Mouse (Mus musculus) gastrocnemius, postnatal 4 days (tissue): ENCODE results near the gene Gm9837. TPM values are rescaled to one million over a fixed set of nuclear protein-coding genes. Genes with fewer than 3 reads are reported as not detected.

ENCODE experiments used
- DNase-seq, 2 experiments: peaks; one replicate each; pipeline ENCODE4 v3.0.0; 2021 to 2022; ENCODE audit warnings: low spot score in 2 of 2, mixed read lengths in 2 of 2
- total RNA-seq, 2 experiments: library from RNA; stranded (reverse); gene quantifications; 2 replicates each; pipeline ENCODE4 v1.2.3; 2021

Gene Gm9837
- total RNA-seq, 2 experiments from 2014 or later, result not detected

GRCm38 (mm10) chr11:53489007-53489406, 18.7 kb upstream of the Gm9837 start:
- DNase-seq, result no peak

- no peak for DNase-seq
Measured at GRCm38 (mm10) chr11:53486822-53487594, 16.7 kb upstream of the Gm9837 start.

GRCm38 (mm10) chr11:53486351-53486750, 16.1 kb upstream of the Gm9837 start:
- DNase-seq, result no peak

- DNase-seq, result no peak
Measured at GRCm38 (mm10) chr11:53485719-53486118, 15.4 kb upstream of the Gm9837 start.

- DNase-seq, result no peak
Measured at GRCm38 (mm10) chr11:53483159-53483891, 13.0 kb upstream of the Gm9837 start.

- no peak for DNase-seq
Measured at GRCm38 (mm10) chr11:53481088-53481730, 10.9 kb upstream of the Gm9837 start.

GRCm38 (mm10) chr11:53479783-53480301, 9.6 kb upstream of the Gm9837 start, which contains the start of the genes Gm9945 and Sowaha:
Gene Gm9945, plus strand, starts transcription at chr11:53480166.
Gene Sowaha, minus strand, starts transcription at chr11:53480274.
- peak in 1 of 2 experiments; percentile 12 for DNase-seq

GRCm38 (mm10) chr11:53479171-53479782, 9.0 kb upstream of the Gm9837 start:
- peak in 1 of 2 experiments; percentile 26 for DNase-seq

GRCm38 (mm10) chr11:53478383-53479170, 8.3 kb upstream of the Gm9837 start:
- peak in 1 of 2 experiments; percentile 21 for DNase-seq

- DNase-seq, result no peak
Measured at GRCm38 (mm10) chr11:53477833-53478232, 7.6 kb upstream of the Gm9837 start.

- no peak for DNase-seq
Measured at GRCm38 (mm10) chr11:53475620-53476019, 5.3 kb upstream of the Gm9837 start.

GRCm38 (mm10) chr11:53472709-53473108, 2.4 kb upstream of the Gm9837 start:
- no peak for DNase-seq

- no peak for DNase-seq
Measured at GRCm38 (mm10) chr11:53469294-53469967, 848 bp downstream of the Gm9837 start.

GRCm38 (mm10) chr11:53466231-53466971, 3.9 kb downstream of the Gm9837 start:
- peak; percentile 69 to 86 for DNase-seq

GRCm38 (mm10) chr11:53463551-53464424, 6.5 kb downstream of the Gm9837 start:
- peak in 1 of 2 experiments; percentile 31 for DNase-seq

GRCm38 (mm10) chr11:53461727-53462126, 8.6 kb downstream of the Gm9837 start:
- DNase-seq, result no peak

- no peak for DNase-seq
Measured at GRCm38 (mm10) chr11:53460192-53460591, 10.1 kb downstream of the Gm9837 start.

GRCm38 (mm10) chr11:53458996-53459395, 11.3 kb downstream of the Gm9837 start:
- DNase-seq, result no peak
